Mouse (Mus musculus): ENCODE results near the gene Coq6. TPM values are rescaled to one million over a fixed set of nuclear protein-coding genes. Genes with fewer than 3 reads are reported as not detected.

Coq6 gene
- polyA plus RNA-seq, 1 experiment from 2014 or later = 44.5 TPM

DNA sequence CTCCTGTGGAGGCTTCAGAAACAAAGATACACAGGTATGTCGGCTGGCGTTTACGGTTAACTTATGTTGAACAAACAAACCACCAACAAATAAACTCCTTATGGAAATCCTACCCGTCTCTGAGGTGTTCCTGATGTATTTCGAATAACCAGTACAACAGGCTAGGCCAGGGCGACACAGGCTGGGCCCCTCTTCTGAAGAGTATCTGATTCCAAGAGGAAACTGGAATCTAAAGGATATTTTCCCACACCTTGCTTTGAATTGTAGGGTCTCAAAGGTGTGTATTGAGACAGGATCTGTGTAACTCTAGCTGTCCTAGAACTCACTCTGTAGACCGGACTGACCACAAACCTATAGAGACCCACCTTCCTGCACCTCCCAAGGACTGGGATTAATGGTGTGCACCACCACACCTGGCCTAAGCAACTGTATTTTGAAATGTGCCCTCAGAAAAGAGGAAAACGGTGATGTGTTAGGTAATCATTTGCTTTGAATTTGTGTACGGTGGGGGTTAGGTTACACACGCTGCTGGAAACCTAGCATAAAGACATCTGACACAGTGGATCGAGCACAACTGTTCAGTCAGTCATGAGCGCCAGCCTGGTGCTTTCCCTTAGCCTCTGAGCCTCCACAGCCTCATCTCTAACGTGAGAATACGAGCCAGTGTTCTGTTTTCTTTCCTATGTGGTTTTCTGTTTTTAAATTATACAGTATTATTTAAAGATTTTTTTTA, 35.7 kb downstream of the Coq6 start:
- no peak for ATAC-seq (ENCODE audit: insufficient number of reproducible peaks, insufficient read depth, low FRiP score, low TSS enrichment, low read depth)
- H3K4me2 ChIP-seq = no peak overlapping the region
- no peaks in the 10 kb centered on the region for H3K27me3 ChIP-seq
- H3K4me1 ChIP-seq (replicated peaks) = no peaks in the 10 kb centered on the region
- no peaks in the 10 kb centered on the region for H3K9me3 ChIP-seq
- H3K4me3 ChIP-seq (replicated peaks) = no peak overlapping the region
- no peak overlapping the region for H3K27ac ChIP-seq
- 83% methylated on average over 14 of the region's 14 CpGs for WGBS
- no peaks in the 10 kb centered on the region for H3K36me3 ChIP-seq
- no peak overlapping the region for H3K9ac ChIP-seq (replicated peaks)

DNA sequence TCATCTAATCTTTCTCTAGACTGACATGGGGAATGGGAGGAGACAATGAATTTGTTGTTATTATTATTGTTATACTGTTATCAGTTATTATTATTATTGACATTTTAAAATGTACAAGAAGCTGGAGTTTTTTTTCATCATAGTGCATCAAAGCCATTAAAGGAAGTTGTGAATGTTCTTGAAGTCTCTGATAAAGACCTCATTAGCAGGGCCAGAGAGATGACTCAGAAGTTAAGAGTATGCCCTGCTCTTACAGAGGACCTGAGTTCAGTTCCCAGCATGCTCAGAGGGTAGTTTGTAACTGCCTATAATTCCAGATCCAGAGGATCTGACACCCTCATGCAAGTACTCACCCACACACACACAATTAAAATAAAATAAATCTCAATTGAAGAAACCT, 36.2 kb downstream of the Coq6 start:
- no peak for ATAC-seq (ENCODE audit: insufficient number of reproducible peaks, insufficient read depth, low FRiP score, low TSS enrichment, low read depth)
- no peak overlapping the region for H3K27ac ChIP-seq
- H3K9me3 ChIP-seq = no peaks in the 10 kb centered on the region
- H3K9ac ChIP-seq (replicated peaks) = no peak overlapping the region
- no peak overlapping the region for H3K4me3 ChIP-seq (replicated peaks)
- no peak overlapping the region for H3K4me2 ChIP-seq
- H3K36me3 ChIP-seq = no peaks in the 10 kb centered on the region
- no peaks in the 10 kb centered on the region for H3K4me1 ChIP-seq (replicated peaks)
- no peaks in the 10 kb centered on the region for H3K27me3 ChIP-seq

- no peaks in the 10 kb centered on the region for H3K27me3 ChIP-seq
- H3K36me3 ChIP-seq = no peaks in the 10 kb centered on the region
- H3K4me3 ChIP-seq (replicated peaks) = no peak overlapping the region
- H3K9ac ChIP-seq (replicated peaks) = no peak overlapping the region
- WGBS = 84% methylated on average over 5 of the region's 5 CpGs
- no peak overlapping the region for H3K4me2 ChIP-seq
- H3K27ac ChIP-seq = no peak overlapping the region
- no peak for ATAC-seq (ENCODE audit: insufficient number of reproducible peaks, insufficient read depth, low FRiP score, low TSS enrichment, low read depth)
- no peaks in the 10 kb centered on the region for H3K4me1 ChIP-seq (replicated peaks)
- no peaks in the 10 kb centered on the region for H3K9me3 ChIP-seq
Observed at GRCm38 (mm10) chr12:84398629-84399028, 37.2 kb downstream of the Coq6 start.

- H3K4me1 ChIP-seq (replicated peaks) = no peaks in the 10 kb centered on the region
- ATAC-seq (ENCODE audit: insufficient number of reproducible peaks, insufficient read depth, low FRiP score, low TSS enrichment, low read depth) = no peak
- H3K36me3 ChIP-seq = no peaks in the 10 kb centered on the region
- H3K27me3 ChIP-seq = no peaks in the 10 kb centered on the region
- 68% methylated on average over 9 of the region's 9 CpGs for WGBS
- no peaks in the 10 kb centered on the region for H3K9me3 ChIP-seq
- H3K4me2 ChIP-seq = no peak overlapping the region
- H3K9ac ChIP-seq (replicated peaks) = no peak overlapping the region
- no peak overlapping the region for H3K27ac ChIP-seq
- no peak overlapping the region for H3K4me3 ChIP-seq (replicated peaks)
Observed at GRCm38 (mm10) chr12:84399135-84399534, 37.7 kb downstream of the Coq6 start.

DNA sequence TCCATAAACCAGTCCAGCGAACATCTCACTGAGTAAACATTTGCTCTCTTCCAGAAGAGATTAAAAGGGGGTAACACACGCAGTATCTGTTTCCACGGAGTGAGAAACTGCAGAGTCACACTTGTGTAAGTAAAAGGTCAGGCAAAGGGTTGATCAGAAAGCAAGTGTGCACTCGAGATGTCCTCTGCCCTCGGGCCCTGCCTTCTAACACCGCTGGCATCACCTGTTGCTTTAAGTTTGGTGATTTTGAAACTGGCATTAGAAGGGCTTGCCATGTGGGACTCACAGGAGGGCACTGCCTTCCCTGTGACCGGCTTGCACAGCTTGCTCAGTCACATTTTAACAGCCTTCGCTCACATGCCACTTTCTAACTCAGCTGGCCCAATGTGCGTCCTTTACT, 38.2 kb downstream of the Coq6 start:
- no peak for ATAC-seq (ENCODE audit: insufficient number of reproducible peaks, insufficient read depth, low FRiP score, low TSS enrichment, low read depth)
- WGBS = 79% methylated on average over 9 of the region's 9 CpGs

GRCm38 (mm10) chr12:84400068-84400467, 38.6 kb downstream of the Coq6 start:
- Histone ChIP-seq H3K27me3 (no peaks in the 10 kb centered on the region), H3K4me1 (replicated peaks) (no peaks in the 10 kb centered on the region), H3K36me3 (no peaks in the 10 kb centered on the region), H3K4me3 (replicated peaks) (no peak overlapping the region), H3K4me2 (no peak overlapping the region), H3K9me3 (no peaks in the 10 kb centered on the region), H3K27ac (no peak overlapping the region), H3K9ac (replicated peaks) (no peak overlapping the region)
- WGBS = 81% methylated on average over 3 of the region's 3 CpGs
- no peak for ATAC-seq (ENCODE audit: insufficient number of reproducible peaks, insufficient read depth, low FRiP score, low TSS enrichment, low read depth)

More for the DNA sequence above, 38.2 kb downstream of the Coq6 start:
- Histone ChIP-seq H3K4me2 (no peak overlapping the region), H3K4me3 (replicated peaks) (no peak overlapping the region), H3K9me3 (no peaks in the 10 kb centered on the region), H3K27me3 (no peaks in the 10 kb centered on the region), H3K36me3 (no peaks in the 10 kb centered on the region), H3K27ac (no peak overlapping the region), H3K4me1 (replicated peaks) (no peaks in the 10 kb centered on the region), H3K9ac (replicated peaks) (no peak overlapping the region)

- H3K9me3 ChIP-seq = no peaks in the 10 kb centered on the region
- no peaks in the 10 kb centered on the region for H3K27me3 ChIP-seq
- no peaks in the 10 kb centered on the region for H3K4me1 ChIP-seq (replicated peaks)
- WGBS = 63% methylated on average over 3 of the region's 3 CpGs
- ATAC-seq (ENCODE audit: insufficient number of reproducible peaks, insufficient read depth, low FRiP score, low TSS enrichment, low read depth) = no peak
- H3K36me3 ChIP-seq = no peaks in the 10 kb centered on the region
- H3K27ac ChIP-seq = no peak overlapping the region
- H3K9ac ChIP-seq (replicated peaks) = no peak overlapping the region; the same call in 1 of the 2 replicates
- H3K4me3 ChIP-seq (replicated peaks) = no peak overlapping the region
- no peak overlapping the region for H3K4me2 ChIP-seq
Observed at GRCm38 (mm10) chr12:84400653-84401052, 39.2 kb downstream of the Coq6 start.

DNA sequence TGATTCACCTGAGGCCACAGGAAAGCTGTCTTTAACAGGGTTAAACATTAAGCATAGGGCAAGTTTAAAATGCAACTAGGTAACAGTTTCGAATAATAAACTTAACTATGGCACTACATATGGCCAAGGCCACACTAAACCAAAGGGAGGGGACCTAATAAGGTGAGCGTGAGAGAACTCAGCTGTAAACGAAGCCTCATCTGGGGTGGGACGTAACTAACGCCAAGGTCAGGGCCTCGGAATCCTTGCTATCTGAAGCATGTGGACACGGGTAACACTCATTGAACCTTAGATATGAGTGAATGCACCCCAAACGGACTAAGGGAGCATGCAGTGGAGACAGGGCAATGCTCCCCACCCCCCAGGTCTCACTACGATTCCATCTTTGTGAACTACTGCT, 41.5 kb downstream of the Coq6 start:
- no peaks in the 10 kb centered on the region for H3K27me3 ChIP-seq
- H3K27ac ChIP-seq = no peak overlapping the region
- H3K9me3 ChIP-seq = no peaks in the 10 kb centered on the region
- peaks cover 3% of the 10 kb centered on the region for H3K4me1 ChIP-seq (replicated peaks)
- ATAC-seq (ENCODE audit: insufficient number of reproducible peaks, insufficient read depth, low FRiP score, low TSS enrichment, low read depth) = no peak
- no peak overlapping the region for H3K9ac ChIP-seq (replicated peaks)
- H3K4me3 ChIP-seq (replicated peaks) = no peak overlapping the region
- H3K36me3 ChIP-seq = no peaks in the 10 kb centered on the region
- 71% methylated on average over 9 of the region's 9 CpGs for WGBS
- no peak overlapping the region for H3K4me2 ChIP-seq

DNA sequence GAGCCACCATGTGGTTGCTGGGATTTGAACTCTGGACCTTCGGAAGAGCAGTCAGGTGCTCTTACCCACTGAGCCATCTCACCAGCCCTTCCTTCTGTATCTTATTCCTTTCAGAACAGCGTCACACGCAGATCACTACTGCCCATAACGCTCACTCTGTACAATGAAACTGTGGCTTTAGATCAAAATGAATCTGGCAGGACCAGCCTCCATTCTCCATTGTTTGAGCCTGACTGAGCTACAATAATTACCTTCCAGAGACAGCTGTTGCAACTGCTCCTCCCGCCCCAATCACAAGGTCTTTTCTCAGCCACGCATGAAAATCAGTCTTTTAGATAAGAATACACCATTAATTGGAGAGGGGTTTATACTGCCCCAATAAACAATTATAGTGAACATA, 43.1 kb downstream of the Coq6 start:
- no peak overlapping the region for H3K27ac ChIP-seq
- H3K4me2 ChIP-seq = no peak overlapping the region
- WGBS = 92% methylated on average over 6 of the region's 6 CpGs
- no peak overlapping the region for H3K4me3 ChIP-seq (replicated peaks)
- H3K9me3 ChIP-seq = no peaks in the 10 kb centered on the region
- peaks cover 6% of the 10 kb centered on the region for H3K4me1 ChIP-seq (replicated peaks)
- ATAC-seq (ENCODE audit: insufficient number of reproducible peaks, insufficient read depth, low FRiP score, low TSS enrichment, low read depth) = no peak
- no peaks in the 10 kb centered on the region; the same call in 1 of the 2 replicates for H3K27me3 ChIP-seq
- no peak overlapping the region for H3K9ac ChIP-seq (replicated peaks)
- no peaks in the 10 kb centered on the region for H3K36me3 ChIP-seq

DNA sequence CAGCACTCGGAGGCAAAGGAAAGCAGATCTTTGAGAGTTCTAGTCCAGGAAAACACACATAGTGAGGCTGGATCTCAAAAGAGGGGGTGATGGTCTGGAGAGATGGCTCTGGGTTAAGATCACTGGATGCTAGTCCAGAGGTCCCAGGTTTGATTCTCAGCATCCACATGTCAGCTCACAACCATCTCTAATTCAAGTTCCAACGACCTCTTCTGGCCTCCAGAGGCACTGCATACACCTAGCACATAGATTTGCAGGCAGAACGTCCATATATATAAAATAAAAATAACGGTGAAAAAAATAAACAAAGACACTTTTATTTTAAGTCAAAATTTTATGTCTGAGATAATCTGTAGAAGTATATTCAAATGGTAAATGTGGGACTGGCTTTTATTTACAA, 45.8 kb downstream of the Coq6 start:
- Histone ChIP-seq H3K4me1 (replicated peaks) (peaks cover 6% of the 10 kb centered on the region), H3K9me3 (no peaks in the 10 kb centered on the region), H3K4me2 (no peak overlapping the region), H3K36me3 (no peaks in the 10 kb centered on the region), H3K4me3 (replicated peaks) (no peak overlapping the region), H3K27ac (no peak overlapping the region), H3K9ac (replicated peaks) (no peak overlapping the region), H3K27me3 (no peaks in the 10 kb centered on the region; the same call in 1 of the 2 replicates)
- ATAC-seq (ENCODE audit: insufficient number of reproducible peaks, insufficient read depth, low FRiP score, low TSS enrichment, low read depth) = no peak
- WGBS = 61% methylated on average over 4 of the region's 4 CpGs

DNA sequence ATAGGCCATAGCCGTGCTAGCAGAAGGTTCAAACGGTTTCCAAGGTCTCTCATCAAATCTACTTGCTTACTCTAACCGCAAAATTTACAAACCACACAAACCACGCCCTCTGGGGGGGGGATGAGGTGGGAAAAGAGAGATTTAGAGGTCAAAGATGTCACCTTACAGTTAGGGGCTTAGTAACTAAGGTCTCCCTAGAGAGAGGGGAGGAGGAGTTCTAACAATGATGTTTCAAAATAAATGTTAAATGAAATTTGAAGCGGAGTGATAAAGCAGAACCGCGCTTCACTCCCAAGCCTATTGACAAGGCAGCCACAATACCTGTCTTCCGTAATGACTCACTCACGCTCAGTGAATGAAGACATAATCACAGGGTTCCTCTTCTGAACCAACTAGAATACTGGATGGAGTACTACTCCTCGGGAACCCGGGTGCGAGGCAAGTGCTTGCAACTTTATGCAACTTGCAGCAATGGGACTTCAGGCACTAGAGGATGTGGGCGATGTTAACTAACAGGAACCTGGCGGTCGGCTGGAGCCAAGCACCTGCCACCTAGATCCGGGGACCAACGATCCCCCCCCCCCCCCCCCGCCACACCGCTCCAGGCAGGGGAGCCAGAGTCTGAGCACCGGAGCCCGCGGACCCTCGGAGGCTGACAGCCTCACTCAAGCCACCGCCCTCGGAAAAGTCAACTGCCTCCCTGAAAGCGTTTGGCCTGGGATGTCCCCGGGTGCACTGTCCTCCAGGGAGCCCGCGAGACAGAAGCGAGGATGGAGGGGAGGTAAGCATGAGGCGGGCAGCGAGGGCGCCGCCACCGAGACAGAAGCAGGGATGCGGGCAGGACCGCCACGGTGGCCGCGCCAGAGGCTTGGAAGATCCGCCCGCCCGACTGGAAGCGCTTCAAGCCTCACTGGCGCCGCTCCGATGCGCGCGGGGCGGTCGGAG, 46.7 kb downstream of the Coq6 start:
- H3K9me3 ChIP-seq = no peaks in the 10 kb centered on the region
- peak overlapping the region; percentile 53; the same call in 1 of the 2 replicates for H3K27ac ChIP-seq
- H3K4me3 ChIP-seq (replicated peaks) = peak overlapping the region; percentile 74
- no peaks in the 10 kb centered on the region for H3K36me3 ChIP-seq
- H3K9ac ChIP-seq (replicated peaks) = peak overlapping the region; percentile 81
- H3K27me3 ChIP-seq = no peaks in the 10 kb centered on the region; the same call in 1 of the 2 replicates
- H3K4me2 ChIP-seq = peak overlapping the region; percentile 94
- H3K4me1 ChIP-seq (replicated peaks) = peaks cover 6% of the 10 kb centered on the region
- peak; percentile 73 for ATAC-seq (ENCODE audit: insufficient number of reproducible peaks, insufficient read depth, low FRiP score, low TSS enrichment, low read depth)
- 2% methylated on average over 52 of the region's 52 CpGs for WGBS
